Mouse (Mus musculus): ENCODE results near the gene Sergef. TPM values are rescaled to one million over a fixed set of nuclear protein-coding genes. Genes with fewer than 3 reads are reported as not detected.
"Not testable (repeated sequence)": the region's sequence is repeated elsewhere in the genome, so short reads cannot be mapped to it uniquely, and the experiment has no call there.

Gene Sergef
- polyA plus RNA-seq, 1 experiment = 0.16 TPM

DNA sequence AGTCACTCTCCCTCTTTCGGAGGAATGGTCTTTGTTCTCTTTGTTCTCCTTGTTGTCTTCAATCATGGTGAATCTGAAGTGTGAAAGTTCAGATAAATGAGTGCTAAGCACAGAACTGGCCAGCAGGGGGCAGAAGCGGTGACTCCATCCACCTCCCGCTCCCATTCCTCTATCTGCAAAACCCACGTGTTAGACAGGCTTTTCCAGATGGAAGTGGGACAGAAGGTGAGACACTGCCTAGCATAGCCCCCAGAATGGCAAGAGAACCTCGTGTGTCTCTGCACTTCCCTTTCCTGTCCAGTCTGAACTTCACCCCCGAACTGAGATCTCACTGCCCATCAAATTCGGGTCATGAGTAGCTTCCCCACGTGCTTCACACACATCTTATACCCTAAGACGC is 25.6 kb upstream of the Sergef start:
- Histone ChIP-seq H3K27me3 (ENCODE audit: control insufficient read depth) (peaks cover 39% of the 10 kb centered on the region), H3K4me3 (replicated peaks) (no peak overlapping the region), H3K9me3 (ENCODE audit: control insufficient read depth, low read length) (no peaks in the 10 kb centered on the region), H3K36me3 (ENCODE audit: control insufficient read depth) (no peaks in the 10 kb centered on the region), H3K4me1 (ENCODE audit: control insufficient read depth) (no peaks in the 10 kb centered on the region)
- TF ChIP-seq GATA1 (IDR thresholded peaks at IDR 0.05; ENCODE audit: low read length) = no peak
- TF ChIP-seq TAL1 (IDR thresholded peaks at IDR 0.05; ENCODE audit: low read length) = no peak

GRCm38 (mm10) chr7:46661591-46662090 is 22.0 kb upstream of the Sergef start:
- TF ChIP-seq TAL1 (IDR thresholded peaks at IDR 0.05; ENCODE audit: low read length) (no peak), GATA1 (IDR thresholded peaks at IDR 0.05; ENCODE audit: low read length) (no peak)
- Histone ChIP-seq H3K36me3 (ENCODE audit: control insufficient read depth) (no peaks in the 10 kb centered on the region), H3K4me3 (replicated peaks) (no peak overlapping the region), H3K9me3 (ENCODE audit: control insufficient read depth, low read length) (no peaks in the 10 kb centered on the region), H3K27me3 (ENCODE audit: control insufficient read depth) (peaks cover 24% of the 10 kb centered on the region), H3K4me1 (ENCODE audit: control insufficient read depth) (no peaks in the 10 kb centered on the region)

- Histone ChIP-seq H3K36me3 (ENCODE audit: control insufficient read depth) (no peaks in the 10 kb centered on the region), H3K27me3 (ENCODE audit: control insufficient read depth) (no peaks in the 10 kb centered on the region), H3K4me1 (ENCODE audit: control insufficient read depth) (peaks cover 2% of the 10 kb centered on the region), H3K4me3 (replicated peaks) (no peak overlapping the region), H3K9me3 (ENCODE audit: control insufficient read depth, low read length) (no peaks in the 10 kb centered on the region)
- TF ChIP-seq GATA1 (IDR thresholded peaks at IDR 0.05; ENCODE audit: low read length) (no peak), TAL1 (IDR thresholded peaks at IDR 0.05; ENCODE audit: low read length) (no peak)
These were observed 12.7 kb upstream of the Sergef start for GRCm38 (mm10) chr7:46652279-46652678.

DNA sequence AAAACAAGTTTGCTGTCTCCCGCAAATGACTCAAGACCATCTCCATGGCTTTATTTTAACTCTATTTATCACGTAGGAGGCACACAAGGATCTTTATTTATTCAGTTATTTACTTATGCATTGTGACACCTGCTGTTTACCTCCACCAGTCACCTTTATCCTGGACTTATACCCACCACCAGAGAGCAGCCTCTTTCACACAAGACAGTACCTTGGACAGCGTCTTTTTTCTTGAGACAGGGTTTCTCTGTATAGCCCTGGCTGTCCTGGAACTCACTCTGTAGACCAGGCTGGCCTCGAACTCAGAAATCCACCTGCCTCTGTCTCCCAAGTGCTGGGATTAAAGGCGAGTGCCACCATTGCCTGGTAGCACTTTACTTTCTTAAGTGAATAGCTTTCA is 10.6 kb upstream of the Sergef start:
- not testable (repeated sequence) for H3K36me3 ChIP-seq (ENCODE audit: control insufficient read depth); H3K27me3 ChIP-seq (ENCODE audit: control insufficient read depth); H3K9me3 ChIP-seq (ENCODE audit: control insufficient read depth, low read length); H3K4me1 ChIP-seq (ENCODE audit: control insufficient read depth); H3K4me3 ChIP-seq (replicated peaks)

GRCm38 (mm10) chr7:46648431-46649140 is 9.0 kb upstream of the Sergef start:
- H3K9me3 ChIP-seq (ENCODE audit: control insufficient read depth, low read length) = no peaks in the 10 kb centered on the region
- H3K36me3 ChIP-seq (ENCODE audit: control insufficient read depth) = no peaks in the 10 kb centered on the region
- TF ChIP-seq TAL1 (IDR thresholded peaks at IDR 0.05; ENCODE audit: low read length) (no peak), GATA1 (IDR thresholded peaks at IDR 0.05; ENCODE audit: low read length) (no peak)
- H3K4me1 ChIP-seq (ENCODE audit: control insufficient read depth) = peaks cover 2% of the 10 kb centered on the region
- H3K27me3 ChIP-seq (ENCODE audit: control insufficient read depth) = no peaks in the 10 kb centered on the region
- H3K4me3 ChIP-seq (replicated peaks) = no peak overlapping the region

DNA sequence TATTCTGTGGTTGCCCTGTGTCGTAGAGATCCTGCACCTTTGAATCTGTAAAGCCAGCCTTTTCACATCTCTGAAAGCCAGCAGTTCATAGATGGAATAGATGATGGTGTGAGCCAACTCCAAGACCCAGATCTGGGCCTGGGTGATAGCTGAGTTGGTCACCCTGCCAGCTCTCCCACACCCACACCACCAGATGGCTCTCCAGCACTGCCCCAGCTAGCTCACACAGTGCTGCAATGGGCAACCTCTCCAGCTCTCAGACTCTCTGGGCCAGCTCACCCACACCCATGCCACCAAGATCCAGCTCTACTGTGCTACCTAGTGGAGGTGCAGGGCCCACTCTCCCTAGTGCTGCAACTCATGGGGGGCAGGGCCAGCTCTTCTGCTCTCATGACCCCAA is 3.6 kb upstream of the Sergef start:
- H3K27me3 ChIP-seq (ENCODE audit: control insufficient read depth) = peaks cover 12% of the 10 kb centered on the region
- no peak overlapping the region for H3K4me3 ChIP-seq (replicated peaks)

DNA sequence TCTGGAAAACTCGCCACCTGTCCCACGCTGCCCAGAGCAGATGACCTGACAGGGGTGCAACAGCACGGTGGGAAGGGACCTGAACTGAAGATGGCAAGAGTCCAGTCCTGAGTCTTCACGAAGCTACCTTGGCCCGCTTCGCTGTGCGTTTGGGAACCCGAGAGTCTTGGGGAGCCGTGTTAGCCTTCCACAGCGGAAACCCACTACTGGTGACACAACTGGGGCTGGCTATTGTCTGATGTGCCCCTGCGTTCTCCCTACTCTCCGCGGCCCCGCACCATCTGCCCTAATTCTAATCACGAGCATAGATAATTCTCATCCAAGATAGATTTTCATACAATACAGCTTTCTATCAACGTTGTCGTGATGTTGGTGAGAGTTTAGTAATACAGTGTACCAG is 455 bp upstream of the Sergef start:
- Histone ChIP-seq H3K36me3 (ENCODE audit: control insufficient read depth) (no peaks in the 10 kb centered on the region), H3K4me1 (ENCODE audit: control insufficient read depth) (peaks cover 18% of the 10 kb centered on the region), H3K9me3 (ENCODE audit: control insufficient read depth, low read length) (no peaks in the 10 kb centered on the region), H3K27me3 (ENCODE audit: control insufficient read depth) (peaks cover 12% of the 10 kb centered on the region), H3K4me3 (replicated peaks) (peak overlapping the region; percentile 70)
- no peak for TF ChIP-seq GATA1 (IDR thresholded peaks at IDR 0.05; ENCODE audit: low read length)
- TF ChIP-seq TAL1 (IDR thresholded peaks at IDR 0.05; ENCODE audit: low read length) = no peak

More for the DNA sequence above, 3.6 kb upstream of the Sergef start:
- Histone ChIP-seq H3K36me3 (ENCODE audit: control insufficient read depth) (no peaks in the 10 kb centered on the region), H3K9me3 (ENCODE audit: control insufficient read depth, low read length) (no peaks in the 10 kb centered on the region), H3K4me1 (ENCODE audit: control insufficient read depth) (peaks cover 18% of the 10 kb centered on the region)
- TF ChIP-seq GATA1 (IDR thresholded peaks at IDR 0.05; ENCODE audit: low read length) (no peak), TAL1 (IDR thresholded peaks at IDR 0.05; ENCODE audit: low read length) (no peak)

- Histone ChIP-seq H3K4me1 (ENCODE audit: control insufficient read depth) (peaks cover 18% of the 10 kb centered on the region), H3K27me3 (ENCODE audit: control insufficient read depth) (peaks cover 12% of the 10 kb centered on the region), H3K9me3 (ENCODE audit: control insufficient read depth, low read length) (no peaks in the 10 kb centered on the region), H3K4me3 (replicated peaks) (peak overlapping the region; percentile 70), H3K36me3 (ENCODE audit: control insufficient read depth) (no peaks in the 10 kb centered on the region)
- no peak for TF ChIP-seq TAL1 (IDR thresholded peaks at IDR 0.05; ENCODE audit: low read length)
- no peak for TF ChIP-seq GATA1 (IDR thresholded peaks at IDR 0.05; ENCODE audit: low read length)
These were observed 517 bp downstream of the Sergef start for GRCm38 (mm10) chr7:46638889-46639691.

- peaks cover 5% of the 10 kb centered on the region; the same call in 1 of the 2 replicates for H3K36me3 ChIP-seq (ENCODE audit: control insufficient read depth)
- no peak overlapping the region for H3K4me3 ChIP-seq (replicated peaks)
- H3K4me1 ChIP-seq (ENCODE audit: control insufficient read depth) = peaks cover 4% of the 10 kb centered on the region
- no peaks in the 10 kb centered on the region for H3K9me3 ChIP-seq (ENCODE audit: control insufficient read depth, low read length)
- no peak for TF ChIP-seq TAL1 (IDR thresholded peaks at IDR 0.05; ENCODE audit: low read length)
- TF ChIP-seq GATA1 (IDR thresholded peaks at IDR 0.05; ENCODE audit: low read length) = no peak
- no peaks in the 10 kb centered on the region for H3K27me3 ChIP-seq (ENCODE audit: control insufficient read depth)
These were observed 11.1 kb downstream of the Sergef start for GRCm38 (mm10) chr7:46628375-46628975.

All from erythroblast, embryonic 14.5 days (primary cell).